ENCODE assay signal across 10 mouse cellular contexts in genomic region chr19:47448618-47449151, GRCm38 (mm10). TPM values are rescaled to one million over a fixed set of nuclear protein-coding genes. Genes with fewer than 3 reads are reported as not detected.
DNase-seq lines count a peak whose midpoint lies in the region; ATAC-seq and TF ChIP-seq lines count a peak whose summit lies in the region.
"Had no signal": no experiment of that assay in that cellular context is flagged by ENCODE, and none has a peak within 500 bp of the region (broad histone marks: within the 10 kb centered on the region; RNA-seq: fewer than 3 reads in every experiment).

No protein-coding gene starts in this region.

- H3K4me1 ChIP-seq in forebrain, postnatal 0 days (ENCODE audit: insufficient read depth), result no peaks in the 10 kb centered on the region; the same call in 1 of the 2 replicates
- H3K4me1 ChIP-seq in forebrain, embryonic 16.5 days (replicated peaks; ENCODE audit: control insufficient read depth, insufficient read depth, low read length), result peaks cover 29% of the 10 kb centered on the region
- peaks cover 86% of the 10 kb centered on the region for H3K4me1 ChIP-seq in heart, embryonic 11.5 days (ENCODE audit: control insufficient read depth, insufficient read depth, low read length)

- H3K36me3 ChIP-seq in forebrain, postnatal 0 days (ENCODE audit: insufficient read depth), result no peaks in the 10 kb centered on the region
- H3K36me3 ChIP-seq in forebrain, embryonic 16.5 days (ENCODE audit: control insufficient read depth, insufficient read depth), result no peaks in the 10 kb centered on the region
- no peaks in the 10 kb centered on the region for H3K36me3 ChIP-seq in heart, embryonic 11.5 days (ENCODE audit: control insufficient read depth, insufficient read depth, low read length)
- H3K36me3 ChIP-seq: midbrain, embryonic 10.5 days had no signal

- no peaks in the 10 kb centered on the region for H3K9me3 ChIP-seq in forebrain, postnatal 0 days (ENCODE audit: low read length)
- no peaks in the 10 kb centered on the region for H3K9me3 ChIP-seq in forebrain, embryonic 16.5 days (ENCODE audit: control insufficient read depth, low read length)
- H3K9me3 ChIP-seq in heart, embryonic 11.5 days (replicated peaks; ENCODE audit: control insufficient read depth, low read length), result no peaks in the 10 kb centered on the region
- H3K9me3 ChIP-seq: midbrain, embryonic 10.5 days had no signal

- H3K27me3 ChIP-seq in forebrain, postnatal 0 days (ENCODE audit: insufficient read depth, low read length), result no peaks in the 10 kb centered on the region
- no peaks in the 10 kb centered on the region for H3K27me3 ChIP-seq in forebrain, embryonic 16.5 days (replicated peaks; ENCODE audit: control insufficient read depth, insufficient read depth, low read length)
- H3K27me3 ChIP-seq in heart, embryonic 11.5 days (ENCODE audit: control insufficient read depth, insufficient read depth, low read length), result no peaks in the 10 kb centered on the region

- TF ChIP-seq CTCF in forebrain, postnatal 0 days (IDR thresholded peaks at IDR 0.05; ENCODE audit: low read depth), result no peak

- H3K9ac ChIP-seq in forebrain, postnatal 0 days, result 0 out of 2 replicates have a peak overlapping the region, but pooled peaks have one; percentile 10
- no peak overlapping the region for H3K9ac ChIP-seq in forebrain, embryonic 16.5 days (replicated peaks; ENCODE audit: low read depth, low read length)
- 0 out of 2 replicates have a peak overlapping the region, but pooled peaks have one; percentile 47 for H3K9ac ChIP-seq in heart, embryonic 11.5 days (ENCODE audit: low read depth, low read length)

- 77% methylated on average over 14 of the region's 14 CpGs for WGBS in forebrain, postnatal 0 days
- WGBS in forebrain, embryonic 16.5 days, result 75% methylated on average over 14 of the region's 14 CpGs
- WGBS in heart, embryonic 11.5 days (ENCODE audit: insufficient replicate concordance), result 27% methylated on average over 14 of the region's 14 CpGs

- no peak overlapping the region for H3K27ac ChIP-seq in forebrain, postnatal 0 days (ENCODE audit: low read depth, low read length)
- no peak overlapping the region for H3K27ac ChIP-seq in forebrain, embryonic 16.5 days (ENCODE audit: low read length)
- peak overlapping the region; percentile 61 for H3K27ac ChIP-seq in heart, embryonic 11.5 days (ENCODE audit: low read depth, low read length)
- H3K27ac ChIP-seq: midbrain, embryonic 10.5 days had no signal

- H3K4me3 ChIP-seq in forebrain, postnatal 0 days (ENCODE audit: low read depth, low read length), result no peak overlapping the region
- no peak overlapping the region for H3K4me3 ChIP-seq in forebrain, embryonic 16.5 days (replicated peaks; ENCODE audit: low read length)
- H3K4me3 ChIP-seq in heart, embryonic 11.5 days (ENCODE audit: low read depth, low read length), result no peak overlapping the region
- H3K4me3 ChIP-seq: midbrain, embryonic 10.5 days had no signal

- H3K4me2 ChIP-seq in forebrain, postnatal 0 days (ENCODE audit: low read depth), result no peak overlapping the region
- no peak overlapping the region for H3K4me2 ChIP-seq in forebrain, embryonic 16.5 days (ENCODE audit: low read length)
- peak overlapping the region; percentile 0; the same call in 1 of the 2 replicates for H3K4me2 ChIP-seq in heart, embryonic 11.5 days

- DNase-seq in forebrain, postnatal 0 days, result no peak
- DNase-seq in CD4-positive helper T cell, adult 2 months (ENCODE audit: low read depth, low spot score), result peak; percentile 62
- no peak for DNase-seq in testis, postnatal 14 days (ENCODE audit: low spot score)
- DNase-seq in layer of hippocampus, postnatal 25 days (ENCODE audit: extremely low spot score in 1 of 2, low spot score in 1 of 2), result no peak
- no peak for DNase-seq in retina, postnatal 1 day
- DNase-seq: adrenal gland, adult 8-10 months had no signal

- no peak for ATAC-seq in forebrain, postnatal 0 days
- no peak for ATAC-seq in forebrain, embryonic 16.5 days
- peak; percentile 17; the same call in 1 of the 2 replicates for ATAC-seq in heart, embryonic 11.5 days (replicated peaks; ENCODE audit: insufficient number of reproducible peaks, low FRiP score, low TSS enrichment)
- ATAC-seq in megakaryocyte progenitor cell, adult 5-6 weeks (replicated peaks; ENCODE audit: poor library complexity), result peak; percentile 67

RNA-seq across cellular contexts. Expression of gene Sh3pxd2a, which starts 15.5 kb away (rescaled TPM):
- 16.1 and 20.8 TPM in 2 replicates for total RNA-seq in forebrain, postnatal 0 days (2014; rRNA removed)
- polyA plus RNA-seq in forebrain, postnatal 0 days (2015; fragmentation: Nextera tagmentation; extraction: Ambion mirVana), result 0.98 and 1.2 TPM in 2 replicates
- polyA plus RNA-seq in forebrain, embryonic 16.5 days (2015; fragmentation: Nextera tagmentation; extraction: Ambion mirVana), result 2.1 and 2.2 TPM in 2 replicates
- 6.9 and 10.1 TPM in 2 replicates for polyA plus RNA-seq in heart, embryonic 11.5 days (2014; fragmentation: Nextera tagmentation; extraction: Ambion mirVana)
- 1.3 and 1.6 TPM in 2 replicates for total RNA-seq in megakaryocyte progenitor cell, adult 5-6 weeks (2015)
- 1.1 and 1.4 TPM in 2 replicates for total RNA-seq in megakaryocyte progenitor cell, adult 5-6 weeks (2017)
- total RNA-seq in layer of hippocampus, postnatal 25 days (2021), result 10 to 100 TPM; 31.9 to 36.9 TPM

Comparison
In these comparisons a context has a peak if more than half of its experiments do, and no peak if none do; other contexts are left out.
1. ATAC-seq: peak in heart, embryonic 11.5 days (single experiment) and megakaryocyte progenitor cell, adult 5-6 weeks (single experiment); none in forebrain, postnatal 0 days (single experiment) and forebrain, embryonic 16.5 days (single experiment).